Mouse (Mus musculus) heart, adult 2 months (tissue): ENCODE data around the gene Drp2.

Source experiments
- CTCF ChIP-seq: fragments of 200-600 bp; IDR thresholded peaks from 2 replicates; pipeline ENCODE4 v1.8.1; 2022; ENCODE audit warnings: antibody characterized with exemption, mild to moderate bottlenecking, moderate library complexity
- EP300 ChIP-seq: fragments of 200-500 bp; IDR thresholded peaks from 2 replicates; pipeline ENCODE4 v1.6.1; 2011; ENCODE audit warnings: low read depth, low read length, control low read depth; ENCODE audit not compliant: insufficient read depth

DNA sequence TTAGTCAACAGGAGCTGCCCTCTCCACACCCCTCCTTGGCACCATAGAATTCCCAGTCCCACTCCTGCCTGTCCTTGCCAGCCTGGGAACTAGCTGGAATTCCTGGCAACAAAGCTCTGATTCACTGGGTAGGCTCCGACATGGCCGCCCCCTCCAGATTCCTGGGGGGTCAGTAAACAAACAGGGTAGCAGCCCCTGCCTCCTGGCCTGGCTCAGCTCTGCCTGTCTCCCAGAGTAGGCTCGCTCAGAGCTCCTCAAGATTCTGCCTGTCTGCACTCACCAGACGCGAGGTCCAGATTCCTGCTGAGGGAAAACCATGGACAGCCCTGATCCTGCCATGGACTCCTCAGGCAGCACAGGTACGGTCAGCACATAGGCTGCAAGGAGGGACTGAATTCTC, 22.5 kb downstream of the Drp2 start:
- TF ChIP-seq CTCF: no peak
- no peak for TF ChIP-seq EP300
